Mouse (Mus musculus): ENCODE data around the gene Lilrb4a. TPM values are rescaled to one million over a fixed set of nuclear protein-coding genes. Genes with fewer than 3 reads are reported as not detected.
"Not testable (repeated sequence)": the region's sequence is repeated elsewhere in the genome, so short reads cannot be mapped to it uniquely, and the experiment has no call there.

Gene Lilrb4a
- 0.74 and 0.98 TPM in 2 replicates for polyA plus RNA-seq (2016; fragmentation: Nextera tagmentation; extraction: Ambion mirVana)

GRCm38 (mm10) chr10:51490691-51491090, at the start of gene Lilrb4a:
Lilrb4a (plus strand) TSS chr10:51490956.
- H3K36me3 ChIP-seq (replicated peaks); DNase-seq (ENCODE audit: extremely low spot score, low spot score); H3K4me3 ChIP-seq; H3K4me1 ChIP-seq; H3K9me3 ChIP-seq; H3K27ac ChIP-seq; H3K27me3 ChIP-seq (ENCODE audit: poor library complexity, severe bottlenecking): not testable (repeated sequence)
- WGBS, result no CpG with 5 or more reads among the region's 2 CpGs

- H3K36me3 ChIP-seq (replicated peaks), result no peaks in the 10 kb centered on the region
- H3K27me3 ChIP-seq (ENCODE audit: poor library complexity, severe bottlenecking), result no peaks in the 10 kb centered on the region
- no peak overlapping the region for H3K4me3 ChIP-seq
- no peak for DNase-seq (ENCODE audit: extremely low spot score, low spot score)
- no peaks in the 10 kb centered on the region for H3K4me1 ChIP-seq
- H3K9me3 ChIP-seq, result no peaks in the 10 kb centered on the region
- H3K27ac ChIP-seq, result no peak overlapping the region
- 78% methylated on average over 4 of the region's 4 CpGs for WGBS
Observed at GRCm38 (mm10) chr10:51451610-51452009, 39.1 kb upstream of the Lilrb4a start.

GRCm38 (mm10) chr10:51453616-51454298, 37.0 kb upstream of the Lilrb4a start:
- H3K27me3 ChIP-seq (ENCODE audit: poor library complexity, severe bottlenecking), result no peaks in the 10 kb centered on the region
- no peaks in the 10 kb centered on the region for H3K36me3 ChIP-seq (replicated peaks)
- no peak for DNase-seq (ENCODE audit: extremely low spot score, low spot score)
- H3K4me3 ChIP-seq, result no peak overlapping the region
- H3K27ac ChIP-seq, result no peak overlapping the region
- H3K4me1 ChIP-seq, result no peaks in the 10 kb centered on the region
- H3K9me3 ChIP-seq, result no peaks in the 10 kb centered on the region
- WGBS, result 78% methylated on average over 1 of the region's 1 CpGs

- H3K4me1 ChIP-seq, result no peaks in the 10 kb centered on the region
- H3K4me3 ChIP-seq, result no peak overlapping the region
- H3K36me3 ChIP-seq (replicated peaks), result no peaks in the 10 kb centered on the region
- 75% methylated on average over 1 of the region's 1 CpGs for WGBS
- no peak overlapping the region for H3K27ac ChIP-seq
- DNase-seq (ENCODE audit: extremely low spot score, low spot score), result no peak
- no peaks in the 10 kb centered on the region for H3K27me3 ChIP-seq (ENCODE audit: poor library complexity, severe bottlenecking)
- no peaks in the 10 kb centered on the region for H3K9me3 ChIP-seq
Observed at GRCm38 (mm10) chr10:51454365-51454764, 36.4 kb upstream of the Lilrb4a start.

- Histone ChIP-seq H3K9me3 (no peaks in the 10 kb centered on the region), H3K4me1 (no peaks in the 10 kb centered on the region), H3K36me3 (replicated peaks) (no peaks in the 10 kb centered on the region), H3K27ac (no peak overlapping the region), H3K4me3 (no peak overlapping the region), H3K27me3 (ENCODE audit: poor library complexity, severe bottlenecking) (no peaks in the 10 kb centered on the region)
- WGBS, result 93% methylated on average over 1 of the region's 1 CpGs
- DNase-seq (ENCODE audit: extremely low spot score, low spot score), result no peak
Observed at GRCm38 (mm10) chr10:51455762-51456161, 35.0 kb upstream of the Lilrb4a start.

GRCm38 (mm10) chr10:51456369-51456768, 34.4 kb upstream of the Lilrb4a start:
- H3K36me3 ChIP-seq (replicated peaks), result no peaks in the 10 kb centered on the region
- DNase-seq (ENCODE audit: extremely low spot score, low spot score), result no peak
- no peaks in the 10 kb centered on the region for H3K9me3 ChIP-seq
- no peak overlapping the region for H3K27ac ChIP-seq
- H3K4me3 ChIP-seq, result no peak overlapping the region
- no peaks in the 10 kb centered on the region for H3K27me3 ChIP-seq (ENCODE audit: poor library complexity, severe bottlenecking)
- WGBS, result 82% methylated on average over 4 of the region's 4 CpGs
- no peaks in the 10 kb centered on the region for H3K4me1 ChIP-seq

- not testable (repeated sequence) for H3K27me3 ChIP-seq (ENCODE audit: poor library complexity, severe bottlenecking); H3K4me3 ChIP-seq; DNase-seq (ENCODE audit: extremely low spot score, low spot score); H3K27ac ChIP-seq; H3K9me3 ChIP-seq; H3K36me3 ChIP-seq (replicated peaks); H3K4me1 ChIP-seq
- 17% methylated on average over 4 of the region's 4 CpGs for WGBS
Observed at GRCm38 (mm10) chr10:51463800-51464199, 27.0 kb upstream of the Lilrb4a start.

- not testable (repeated sequence) for DNase-seq (ENCODE audit: extremely low spot score, low spot score); H3K9me3 ChIP-seq; H3K27me3 ChIP-seq (ENCODE audit: poor library complexity, severe bottlenecking); H3K36me3 ChIP-seq (replicated peaks); H3K4me3 ChIP-seq; H3K27ac ChIP-seq; H3K4me1 ChIP-seq
- 100% methylated on average over 1 of the region's 3 CpGs for WGBS
Observed at GRCm38 (mm10) chr10:51480397-51480796, 10.4 kb upstream of the Lilrb4a start, which contains the start of the genes Gm49339 and Lilr4b. Gm49339 (plus strand) TSS chr10:51480612. Lilr4b (plus strand) TSS chr10:51480632.

- H3K27ac ChIP-seq, result no peak overlapping the region
- no peaks in the 10 kb centered on the region for H3K36me3 ChIP-seq (replicated peaks)
- no peaks in the 10 kb centered on the region for H3K27me3 ChIP-seq (ENCODE audit: poor library complexity, severe bottlenecking)
- DNase-seq (ENCODE audit: extremely low spot score, low spot score), result no peak
- H3K4me3 ChIP-seq, result no peak overlapping the region
- no peaks in the 10 kb centered on the region for H3K9me3 ChIP-seq
- no peaks in the 10 kb centered on the region for H3K4me1 ChIP-seq
Observed at GRCm38 (mm10) chr10:51520021-51520420, 29.3 kb downstream of the Lilrb4a start.

GRCm38 (mm10) chr10:51521453-51521852, 30.7 kb downstream of the Lilrb4a start:
- Histone ChIP-seq H3K4me1 (no peaks in the 10 kb centered on the region), H3K27ac (no peak overlapping the region), H3K4me3 (no peak overlapping the region), H3K9me3 (no peaks in the 10 kb centered on the region), H3K27me3 (ENCODE audit: poor library complexity, severe bottlenecking) (no peaks in the 10 kb centered on the region), H3K36me3 (replicated peaks) (no peaks in the 10 kb centered on the region)
- DNase-seq (ENCODE audit: extremely low spot score, low spot score), result no peak

GRCm38 (mm10) chr10:51526090-51526489, 35.3 kb downstream of the Lilrb4a start:
- no peaks in the 10 kb centered on the region for H3K36me3 ChIP-seq (replicated peaks)
- WGBS, result 83% methylated on average over 7 of the region's 7 CpGs
- no peak overlapping the region for H3K4me3 ChIP-seq
- DNase-seq (ENCODE audit: extremely low spot score, low spot score), result no peak
- H3K27ac ChIP-seq, result no peak overlapping the region
- no peaks in the 10 kb centered on the region for H3K9me3 ChIP-seq
- no peaks in the 10 kb centered on the region for H3K27me3 ChIP-seq (ENCODE audit: poor library complexity, severe bottlenecking)
- no peaks in the 10 kb centered on the region for H3K4me1 ChIP-seq

GRCm38 (mm10) chr10:51526633-51527032, 35.9 kb downstream of the Lilrb4a start:
- WGBS, result 82% methylated on average over 4 of the region's 4 CpGs

GRCm38 (mm10) chr10:51528840-51529434, 38.2 kb downstream of the Lilrb4a start:
- no peaks in the 10 kb centered on the region for H3K4me1 ChIP-seq
- H3K4me3 ChIP-seq, result no peak overlapping the region
- no peaks in the 10 kb centered on the region for H3K36me3 ChIP-seq (replicated peaks)
- no peak overlapping the region for H3K27ac ChIP-seq
- 81% methylated on average over 8 of the region's 8 CpGs for WGBS
- no peaks in the 10 kb centered on the region for H3K9me3 ChIP-seq
- DNase-seq (ENCODE audit: extremely low spot score, low spot score), result no peak
- H3K27me3 ChIP-seq (ENCODE audit: poor library complexity, severe bottlenecking), result no peaks in the 10 kb centered on the region

More at GRCm38 (mm10) chr10:51526633-51527032, 35.9 kb downstream of the Lilrb4a start:
- no peak for DNase-seq (ENCODE audit: extremely low spot score, low spot score)
- Histone ChIP-seq H3K9me3 (no peaks in the 10 kb centered on the region), H3K4me1 (no peaks in the 10 kb centered on the region), H3K27ac (no peak overlapping the region), H3K27me3 (ENCODE audit: poor library complexity, severe bottlenecking) (no peaks in the 10 kb centered on the region), H3K36me3 (replicated peaks) (no peaks in the 10 kb centered on the region), H3K4me3 (no peak overlapping the region)
